Mouse (Mus musculus) intestine, embryonic 14.5 days (tissue): ENCODE results near the gene Commd1. TPM values are rescaled to one million over a fixed set of nuclear protein-coding genes. Genes with fewer than 3 reads are reported as not detected.

ENCODE experiments used
- ATAC-seq: fragments of 200-750 bp; cut with Nextera tagmentation; replicated peaks from 2 replicates; pipeline ENCODE4 v1.8.0; 2017; ENCODE audit warnings: low read depth, moderate number of reproducible peaks, moderate TSS enrichment, moderate library complexity; ENCODE audit not compliant: low FRiP score, low TSS enrichment
- DNase-seq: peaks from one replicate; pipeline ENCODE4 v3.0.0-alpha.2; 2018; ENCODE audit warnings: low spot score
- H3K27ac ChIP-seq: fragments of 300-500 bp; sonication (generic); 2 replicates; pipeline ENCODE4 v1.5.1; 2014; ENCODE audit warnings: low read depth, mild to moderate bottlenecking, control low read depth
- H3K27me3 ChIP-seq: fragments of 300-500 bp; sonication (generic); replicated peaks from 2 replicates; pipeline ENCODE4 v1.6.1; 2014; ENCODE audit warnings: low read length, control low read depth; ENCODE audit not compliant: control insufficient read depth, insufficient read depth
- H3K36me3 ChIP-seq: fragments of 300-500 bp; sonication (generic); 2 replicates; pipeline ENCODE4 v1.6.1; 2014; ENCODE audit warnings: low read length, control low read depth; ENCODE audit not compliant: control insufficient read depth, insufficient read depth
- H3K4me1 ChIP-seq: fragments of 300-500 bp; sonication (generic); replicated peaks from 2 replicates; pipeline ENCODE4 v1.6.1; 2014; ENCODE audit warnings: low read length, control low read depth, mixed read lengths; ENCODE audit not compliant: control insufficient read depth, insufficient read depth
- H3K4me2 ChIP-seq: fragments of 300-500 bp; sonication (generic); 2 replicates; pipeline ENCODE4 v1.6.1; 2014; ENCODE audit warnings: low read length
- H3K4me3 ChIP-seq: fragments of 300-500 bp; sonication (generic); 2 replicates; pipeline ENCODE4 v1.5.1; 2014; ENCODE audit warnings: low read depth, low read length, control low read depth, mixed read lengths
- H3K9ac ChIP-seq: fragments of 300-500 bp; sonication (generic); 2 replicates; pipeline ENCODE4 v1.6.1; 2014; ENCODE audit warnings: mild to moderate bottlenecking, low read length
- H3K9me3 ChIP-seq: fragments of 300-500 bp; sonication (generic); 2 replicates; pipeline ENCODE4 v1.6.1; 2016; ENCODE audit warnings: low read length, control low read depth; ENCODE audit not compliant: control insufficient read depth
- WGBS: fragments of 180-500 bp; shearing (Covaris S2); extraction: QIAGEN DNeasy Blood & Tissue Kit; methylation state at CpG from one replicate; pipeline ENCODE4 v1.1.7; 2014; 5-methylcytosine and 5-hydroxymethylcytosine counted together
- polyA plus RNA-seq: library from polyadenylated mRNA; unstranded; fragments of >200 nt; fragmentation: Nextera tagmentation; extraction: Ambion mirVana; gene quantifications from 2 replicates; pipeline ENCODE4 v1.2.1, GENCODE M21; 2014

Commd1 gene
- polyA plus RNA-seq, 1 experiment from 2014 or later, result 411 TPM

- Histone ChIP-seq H3K36me3 (no peaks in the 10 kb centered on the region), H3K4me3 (no peak overlapping the region), H3K4me2 (no peak overlapping the region), H3K27me3 (no peaks in the 10 kb centered on the region), H3K27ac (no peak overlapping the region), H3K9ac (no peak overlapping the region), H3K4me1 (no peaks in the 10 kb centered on the region), H3K9me3 (no peaks in the 10 kb centered on the region)
- no peak for DNase-seq
- ATAC-seq, result no peak
- 82% methylated on average over 6 of the region's 6 CpGs for WGBS
Observed at GRCm38 (mm10) chr11:23014996-23015395, 32.8 kb upstream of the Commd1 start.

DNA sequence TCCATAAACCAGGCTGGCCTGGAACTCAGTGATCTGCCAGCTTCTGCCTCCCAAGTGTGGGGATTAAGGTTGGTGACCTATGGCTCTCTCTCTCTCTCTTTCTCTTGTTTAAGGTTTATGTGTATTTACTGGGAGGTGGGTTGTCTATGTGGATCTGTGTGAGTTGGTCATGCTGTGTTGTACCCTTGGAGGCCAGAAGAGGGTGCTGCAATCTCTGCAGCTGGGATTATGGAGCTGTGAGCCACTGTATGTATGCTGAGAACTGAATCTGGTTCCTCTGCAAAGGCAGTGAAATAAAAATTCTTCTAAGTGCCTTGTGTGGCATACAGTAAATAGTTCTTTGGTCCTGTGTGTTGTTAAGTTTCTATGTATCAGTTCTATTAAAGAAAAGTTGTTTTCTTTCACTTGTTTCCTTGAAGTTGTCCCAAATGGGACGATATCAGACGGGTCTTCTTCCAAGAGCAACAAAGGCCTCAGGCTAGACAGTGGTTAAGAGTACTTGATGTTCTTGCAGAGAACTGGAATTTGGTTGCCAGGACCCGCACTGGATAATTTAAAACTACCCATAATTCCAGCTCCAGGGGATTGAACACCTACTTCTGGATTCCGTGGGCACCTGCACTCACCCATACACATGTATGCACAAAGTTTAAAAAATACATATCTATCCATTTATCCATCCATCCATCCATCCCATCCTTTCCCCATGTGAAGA, 31.6 kb upstream of the Commd1 start:
- no peak overlapping the region for H3K9ac ChIP-seq
- H3K9me3 ChIP-seq, result no peaks in the 10 kb centered on the region
- no peaks in the 10 kb centered on the region for H3K27me3 ChIP-seq
- H3K4me2 ChIP-seq, result no peak overlapping the region
- DNase-seq (no peak), ATAC-seq (no peak)
- no peaks in the 10 kb centered on the region for H3K4me1 ChIP-seq
- no peak overlapping the region for H3K4me3 ChIP-seq
- no peak overlapping the region for H3K27ac ChIP-seq
- no peaks in the 10 kb centered on the region for H3K36me3 ChIP-seq
- 87% methylated on average over 4 of the region's 4 CpGs for WGBS

GRCm38 (mm10) chr11:23013096-23013495, 30.9 kb upstream of the Commd1 start:
- Histone ChIP-seq H3K4me3 (no peak overlapping the region), H3K9me3 (no peaks in the 10 kb centered on the region), H3K27ac (no peak overlapping the region), H3K27me3 (no peaks in the 10 kb centered on the region), H3K36me3 (no peaks in the 10 kb centered on the region), H3K4me2 (no peak overlapping the region), H3K4me1 (no peaks in the 10 kb centered on the region), H3K9ac (no peak overlapping the region)
- WGBS, result 55% methylated on average over 1 of the region's 1 CpGs
- DNase-seq (no peak), ATAC-seq (no peak)

GRCm38 (mm10) chr11:23008824-23009200, 26.6 kb upstream of the Commd1 start:
- WGBS, result 26% methylated on average over 4 of the region's 4 CpGs

GRCm38 (mm10) chr11:23008181-23008823, 26.1 kb upstream of the Commd1 start:
- under 1% methylated on average over 40 of the region's 40 CpGs for WGBS
- peak overlapping the region; percentile 71 for H3K9ac ChIP-seq
- H3K9me3 ChIP-seq, result no peaks in the 10 kb centered on the region
- peak overlapping the region; percentile 84 for H3K27ac ChIP-seq
- peaks cover 18% of the 10 kb centered on the region for H3K36me3 ChIP-seq
- peak overlapping the region; percentile 84 for H3K4me2 ChIP-seq
- peaks cover 4% of the 10 kb centered on the region for H3K4me1 ChIP-seq
- peak overlapping the region; percentile 69 for H3K4me3 ChIP-seq
- H3K27me3 ChIP-seq, result no peaks in the 10 kb centered on the region
- ATAC-seq, result peak; percentile 93
- peak; percentile 87 for DNase-seq

More at GRCm38 (mm10) chr11:23008824-23009200, 26.6 kb upstream of the Commd1 start:
- peaks cover 4% of the 10 kb centered on the region for H3K4me1 ChIP-seq
- peak overlapping the region; percentile 69 for H3K4me3 ChIP-seq
- DNase-seq (no peak), ATAC-seq (no peak)
- H3K9ac ChIP-seq, result peak overlapping the region; percentile 71; the same call in 1 of the 2 replicates
- no peak overlapping the region for H3K27ac ChIP-seq
- no peaks in the 10 kb centered on the region for H3K9me3 ChIP-seq
- peak overlapping the region; percentile 84 for H3K4me2 ChIP-seq
- H3K36me3 ChIP-seq, result peaks cover 13% of the 10 kb centered on the region
- no peaks in the 10 kb centered on the region for H3K27me3 ChIP-seq

DNA sequence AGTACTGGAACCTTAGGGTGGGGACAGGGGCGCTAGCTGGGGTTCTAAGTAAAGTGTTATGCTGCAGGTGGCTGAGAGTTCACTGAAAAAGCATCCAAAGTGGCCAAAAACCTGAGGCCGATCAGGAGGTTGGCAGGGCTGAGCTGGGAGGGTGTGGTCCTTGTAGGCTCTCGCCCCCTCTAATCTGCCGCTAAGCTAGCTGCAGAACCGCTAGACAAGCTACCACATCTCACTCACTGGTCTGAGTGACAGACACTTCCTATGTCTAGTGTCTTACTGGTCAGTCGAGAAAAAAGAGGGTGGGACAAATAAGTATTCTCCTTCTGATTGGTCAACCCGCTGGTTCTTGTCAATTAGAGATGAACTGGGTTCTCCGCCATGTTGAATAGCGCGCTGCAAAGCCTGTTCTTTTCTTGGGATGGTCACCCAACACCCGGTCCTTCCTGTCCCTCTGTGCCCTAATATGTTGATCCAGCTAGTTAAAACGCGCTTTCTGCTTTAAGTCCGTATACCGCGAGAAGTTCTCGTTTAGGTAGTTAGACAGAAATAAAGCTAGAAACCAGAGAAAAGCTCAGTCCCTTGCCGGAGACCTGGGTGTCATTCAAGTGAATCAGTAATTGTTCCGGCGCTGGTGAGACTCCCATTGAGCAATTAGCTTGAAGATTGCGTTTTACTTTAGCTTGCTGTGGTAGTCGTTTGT, 25.4 kb upstream of the Commd1 start, which contains the start of gene Fam161a:
Gene Fam161a (plus strand): TSS at position 51 of the 700 bp plus-strand sequence.
- 1% methylated on average over 22 of the region's 22 CpGs for WGBS
- Histone ChIP-seq H3K27me3 (no peaks in the 10 kb centered on the region), H3K4me2 (peak within 1 kb of the TSS; percentile 84), H3K4me3 (peak within 1 kb of the TSS; percentile 69), H3K9ac (peak within 1 kb of the TSS; percentile 71), H3K9me3 (no peaks in the 10 kb centered on the region), H3K4me1 (peaks cover 4% of the 10 kb centered on the region), H3K27ac (peak within 1 kb of the TSS; percentile 84), H3K36me3 (peaks cover 25% of the 10 kb centered on the region)
- peak; percentile 88 for ATAC-seq
- DNase-seq, result peak; percentile 83

GRCm38 (mm10) chr11:23007166-23007480, 24.9 kb upstream of the Commd1 start:
- Histone ChIP-seq H3K4me3 (peak overlapping the region; percentile 69), H3K9ac (peak overlapping the region; percentile 18; the same call in 1 of the 2 replicates), H3K9me3 (no peaks in the 10 kb centered on the region), H3K27ac (peak overlapping the region; percentile 25; the same call in 1 of the 2 replicates), H3K27me3 (no peaks in the 10 kb centered on the region), H3K4me2 (peak overlapping the region; percentile 84), H3K4me1 (peaks cover 4% of the 10 kb centered on the region), H3K36me3 (peaks cover 30% of the 10 kb centered on the region)
- WGBS, result 3% methylated on average over 6 of the region's 6 CpGs
- DNase-seq (no peak), ATAC-seq (peak; percentile 36; the same call in 1 of the 2 replicates)

DNA sequence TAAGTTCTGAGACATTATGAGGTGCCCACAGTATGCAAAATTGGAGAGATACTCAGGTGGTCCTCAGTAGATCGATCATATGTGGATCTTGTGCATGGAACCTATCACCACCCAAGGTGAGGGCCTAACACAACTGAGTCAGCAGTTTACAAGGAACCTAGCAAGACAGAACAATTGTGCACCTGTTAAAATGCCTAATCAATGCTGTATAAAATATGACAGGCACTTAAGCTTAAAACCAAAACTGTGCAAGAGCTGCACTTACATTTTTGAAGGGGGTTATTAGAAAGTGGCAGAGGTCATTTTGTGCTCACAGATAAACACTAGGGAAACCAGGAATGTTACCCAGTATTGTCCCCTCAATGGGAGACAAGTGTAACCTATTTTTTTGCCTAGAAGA, 23.1 kb upstream of the Commd1 start:
- 97% methylated on average over 1 of the region's 1 CpGs for WGBS
- Histone ChIP-seq H3K4me2 (no peak overlapping the region), H3K9ac (no peak overlapping the region), H3K36me3 (peaks cover 48% of the 10 kb centered on the region), H3K9me3 (no peaks in the 10 kb centered on the region), H3K4me3 (no peak overlapping the region), H3K27ac (no peak overlapping the region), H3K4me1 (peaks cover 4% of the 10 kb centered on the region), H3K27me3 (no peaks in the 10 kb centered on the region)
- ATAC-seq (no peak), DNase-seq (no peak)
